Mouse (Mus musculus): Measurements from ENCODE around the gene Hnf1b.
A peak's percentile ranks its signal among the peaks of the same experiment; 100 is the strongest.

The Hnf1b gene

GRCm38 (mm10) chr11:83897569-83897968, 47.7 kb downstream of the Hnf1b start:
- no peak for DNase-seq

- no peak for DNase-seq
These were observed 52.9 kb downstream of the Hnf1b start for GRCm38 (mm10) chr11:83902812-83903211.

- no peak for DNase-seq
These were observed 55.9 kb downstream of the Hnf1b start for GRCm38 (mm10) chr11:83905756-83906155.

GRCm38 (mm10) chr11:83908376-83908775, 58.5 kb downstream of the Hnf1b start:
- no peak for DNase-seq

- no peak for DNase-seq
These were observed 64.0 kb downstream of the Hnf1b start for GRCm38 (mm10) chr11:83913824-83914311.

GRCm38 (mm10) chr11:83914501-83914900, 64.6 kb downstream of the Hnf1b start:
- no peak for DNase-seq

- no peak for DNase-seq
These were observed 72.7 kb downstream of the Hnf1b start for GRCm38 (mm10) chr11:83922600-83922999.

- no peak for DNase-seq
These were observed 77.2 kb downstream of the Hnf1b start for GRCm38 (mm10) chr11:83927097-83927496.

GRCm38 (mm10) chr11:83932506-83933106, 82.7 kb downstream of the Hnf1b start:
- no peak for DNase-seq

GRCm38 (mm10) chr11:83933376-83933775, 83.5 kb downstream of the Hnf1b start:
- DNase-seq, result no peak

- peak; percentile 10 for DNase-seq
These were observed 86.3 kb downstream of the Hnf1b start for GRCm38 (mm10) chr11:83935986-83936665.

- no peak for DNase-seq
These were observed 88.7 kb downstream of the Hnf1b start for GRCm38 (mm10) chr11:83938556-83938955.

- DNase-seq, result peak; percentile 76 to 79
These were observed 92.3 kb downstream of the Hnf1b start, which contains the start of gene Ddx52 for GRCm38 (mm10) chr11:83941950-83942840. Gene Ddx52, plus strand, starts transcription at chr11:83942062.

Data from thymus, adult 18-20 months (tissue).